Mouse (Mus musculus): ENCODE results near the gene March11. TPM values are rescaled to one million over a fixed set of nuclear protein-coding genes. Genes with fewer than 3 reads are reported as not detected.

The March11 gene
- total RNA-seq, 2 experiments from 2014 or later, result 0.11 TPM; not detected in 1

DNA sequence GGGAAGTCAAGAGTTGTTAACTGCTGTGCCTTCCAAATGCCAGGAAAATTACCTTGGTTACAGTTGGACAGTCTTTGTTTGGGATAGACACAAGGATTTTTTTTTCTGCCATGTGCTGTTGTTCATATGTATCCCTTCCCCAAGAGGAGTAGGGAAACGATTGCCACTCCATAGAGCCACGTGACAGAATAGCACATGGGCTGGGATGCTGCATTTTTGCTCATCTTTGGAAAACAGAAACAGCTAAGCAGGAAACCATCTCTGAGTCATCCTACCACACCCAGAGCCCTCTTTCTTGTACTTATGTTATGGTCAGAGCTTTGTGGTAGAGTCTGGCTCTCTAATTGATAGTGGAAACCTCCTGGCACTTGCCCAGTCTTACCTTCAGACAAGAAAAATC, 65.4 kb downstream of the March11 start:
- DNase-seq, result no peak

DNA sequence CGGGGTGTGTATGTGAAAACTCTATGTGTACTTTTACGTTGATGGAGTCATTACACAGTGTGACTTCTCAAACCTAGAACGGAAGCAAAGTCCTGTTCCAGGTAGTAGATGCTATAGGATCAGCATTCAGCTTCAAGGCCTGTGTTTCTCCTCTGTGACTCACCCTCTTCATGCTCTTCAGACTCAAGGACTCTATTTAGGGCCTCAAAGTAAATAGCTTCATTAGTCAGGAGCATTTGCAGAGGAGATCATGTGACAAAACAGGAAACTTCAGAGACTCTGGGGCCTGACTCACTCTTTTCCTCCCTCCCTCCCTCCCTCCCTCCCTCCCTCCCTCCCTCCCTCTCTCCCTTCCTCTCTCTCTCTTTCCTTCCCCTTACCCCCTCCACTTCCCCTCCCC, 66.1 kb downstream of the March11 start:
- no peak for DNase-seq

DNA sequence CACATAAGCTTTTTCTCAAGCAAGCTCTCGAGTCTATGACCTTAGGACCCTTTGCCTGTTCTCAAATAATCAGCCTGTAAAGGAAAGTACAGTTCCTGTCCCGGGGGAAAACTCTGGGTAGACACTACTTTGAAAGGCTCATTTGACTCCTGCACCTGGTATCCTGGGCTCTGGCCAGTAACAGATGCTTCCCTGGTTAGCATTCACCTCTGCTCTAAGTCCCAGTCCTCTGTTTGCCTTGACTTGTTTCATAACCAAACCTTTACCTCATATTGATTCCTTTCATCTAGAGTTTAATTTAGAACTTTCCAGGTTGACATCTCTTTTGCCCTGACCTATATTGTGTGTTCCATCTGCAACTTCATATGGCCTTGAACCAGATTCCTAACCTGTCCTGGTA, 68.5 kb downstream of the March11 start:
- no peak for DNase-seq

DNA sequence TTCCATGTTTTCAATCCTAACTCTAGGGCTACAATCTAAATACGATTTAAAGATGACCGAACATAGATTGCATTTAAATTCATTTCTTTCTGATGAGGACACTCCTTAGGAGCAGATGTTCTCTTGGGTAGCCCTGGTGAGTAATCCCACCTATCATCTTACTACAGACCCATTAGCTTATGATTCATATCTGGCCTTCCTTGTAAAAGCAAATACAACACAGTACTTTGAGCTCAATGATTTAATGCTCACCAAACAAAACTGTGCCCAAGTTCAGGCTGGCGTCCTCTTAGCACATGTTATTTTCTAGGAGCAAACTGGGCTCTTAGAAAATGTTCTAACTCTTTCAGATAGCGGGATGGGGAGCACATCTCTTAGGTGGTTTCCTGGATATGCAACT, 70.0 kb downstream of the March11 start:
- DNase-seq, result no peak

DNA sequence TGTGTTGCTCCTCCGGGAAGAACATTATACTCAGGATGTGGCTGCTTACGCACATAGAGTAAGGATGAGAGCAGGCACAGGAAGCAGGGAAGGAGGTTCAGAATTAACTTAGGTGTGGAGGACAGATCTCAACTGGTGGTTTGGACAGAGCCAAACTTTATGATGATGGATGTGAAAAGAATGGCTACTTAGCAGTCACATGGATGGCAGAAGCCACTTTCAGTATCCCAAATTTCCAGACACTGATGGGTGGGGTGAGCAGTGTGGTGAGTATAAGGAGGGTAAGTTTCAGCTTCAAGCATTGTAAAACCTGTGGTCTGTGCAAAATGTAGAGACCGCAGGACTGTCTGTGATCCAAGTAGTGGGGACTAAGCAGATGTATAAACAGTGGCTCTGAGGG, 71.0 kb downstream of the March11 start:
- DNase-seq, result no peak

DNA sequence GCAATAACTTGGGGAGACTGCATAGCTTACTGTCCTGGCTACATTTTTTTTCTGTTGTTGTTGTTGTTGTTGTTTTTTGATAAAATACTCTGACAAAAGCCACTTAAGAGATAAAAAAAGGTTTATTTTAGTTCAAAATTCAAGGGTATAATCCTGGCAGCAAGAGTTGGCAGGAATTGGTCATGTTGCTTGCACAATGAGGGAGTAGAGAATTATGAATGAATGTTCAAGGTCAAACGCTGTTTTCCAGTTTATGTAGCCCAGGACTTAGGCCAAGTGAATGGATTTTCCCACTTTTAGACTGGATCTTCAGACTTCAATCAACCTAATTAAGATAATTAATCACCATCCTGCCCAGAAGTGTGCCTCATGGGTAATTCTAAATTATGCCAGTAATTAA, 72.0 kb downstream of the March11 start:
- no peak for DNase-seq

DNA sequence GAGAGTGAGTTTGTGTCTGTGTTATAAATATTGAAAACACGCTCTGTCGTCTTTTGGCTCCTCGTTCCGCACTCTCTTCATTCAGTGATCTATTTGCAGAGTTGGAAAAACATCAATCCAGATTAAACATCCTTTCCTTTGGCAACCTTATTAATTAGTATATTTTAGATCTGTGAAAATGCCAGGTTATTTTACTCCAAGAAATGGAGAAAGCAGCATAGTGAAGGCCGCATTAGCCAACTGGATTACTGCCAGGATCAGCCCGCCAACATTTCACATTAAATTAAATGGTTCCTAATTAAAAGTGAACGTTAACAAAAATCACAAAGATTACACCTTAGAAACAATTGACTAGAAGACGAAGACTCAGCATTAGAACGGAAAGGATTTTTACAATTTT, 81.2 kb downstream of the March11 start:
- no peak for DNase-seq

DNA sequence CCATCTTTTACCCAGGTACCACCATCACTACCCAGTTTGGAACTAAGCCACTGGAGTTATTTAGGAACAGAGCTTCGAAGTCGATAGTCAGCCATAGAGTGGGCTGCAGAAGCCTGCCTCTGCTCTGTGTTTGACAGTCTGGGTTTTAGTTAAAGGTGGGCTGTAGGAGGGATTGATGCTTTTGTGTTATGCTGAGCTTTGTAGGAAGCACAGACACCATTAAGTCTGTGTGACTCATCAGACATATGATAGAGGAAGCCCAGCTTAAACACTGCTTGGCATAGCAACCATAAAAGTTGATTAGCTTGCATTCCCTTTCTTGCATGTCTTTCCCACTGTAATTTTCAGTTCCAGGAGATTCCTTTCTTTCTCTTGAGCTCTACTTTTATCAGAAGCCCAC, 87.7 kb downstream of the March11 start:
- no peak for DNase-seq

DNA sequence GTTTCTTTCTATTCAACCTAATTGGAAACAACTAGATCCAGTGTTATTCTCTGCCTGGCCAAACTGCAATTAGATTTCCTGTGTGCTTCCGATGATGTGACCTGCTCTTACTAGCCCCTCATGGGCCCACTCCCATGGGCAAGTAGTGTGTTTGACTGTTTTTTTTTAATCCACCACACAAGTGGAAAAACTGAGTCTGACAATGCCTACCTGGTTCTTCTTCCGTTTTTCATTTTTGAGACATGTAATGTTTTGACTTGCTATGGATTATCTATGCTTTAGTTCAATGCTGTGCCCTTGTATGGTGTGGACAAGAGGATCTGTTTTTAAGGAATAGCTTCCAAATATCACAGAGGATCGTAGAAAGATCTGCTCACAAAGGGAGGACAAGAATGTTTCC, 116.4 kb downstream of the March11 start:
- no peak for DNase-seq

DNA sequence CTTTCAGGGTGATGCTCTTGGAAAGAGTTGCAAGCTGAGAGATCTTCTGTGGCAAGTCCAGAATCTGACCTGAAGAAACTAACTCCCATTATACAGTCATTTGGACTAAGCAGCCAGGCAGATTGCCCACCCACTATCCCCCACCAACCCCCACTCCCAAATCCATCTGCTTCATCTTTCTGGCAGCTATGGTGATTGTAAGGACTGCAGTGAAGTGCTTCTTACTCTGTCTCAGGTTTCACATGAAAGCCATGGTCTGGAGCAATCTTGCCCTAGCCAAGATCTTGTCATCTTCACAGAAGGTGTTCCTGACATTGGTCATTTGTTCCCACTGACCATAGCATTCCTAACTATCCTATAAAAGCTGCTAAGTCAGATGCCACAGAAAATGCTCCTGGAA, 117.4 kb downstream of the March11 start:
- no peak for DNase-seq

DNA sequence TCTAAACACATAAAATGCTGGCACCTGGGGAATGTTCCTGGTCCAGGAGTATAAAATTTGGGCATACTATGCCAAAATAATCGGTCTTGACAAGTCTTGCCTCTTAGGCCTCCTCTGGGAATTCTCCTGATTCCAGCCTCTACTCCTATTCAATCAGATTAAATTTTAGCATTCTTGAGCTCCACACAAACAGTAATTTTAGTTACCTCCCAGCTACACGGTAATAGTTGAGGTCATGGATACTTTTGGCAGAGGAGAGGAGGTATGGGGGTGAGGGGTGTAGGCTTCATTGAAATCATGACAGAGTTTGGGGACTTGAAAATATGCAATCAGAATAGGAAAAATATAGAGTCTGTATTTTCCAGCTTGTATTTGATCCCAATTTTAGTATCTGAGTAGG, 121.7 kb downstream of the March11 start:
- no peak for DNase-seq

DNA sequence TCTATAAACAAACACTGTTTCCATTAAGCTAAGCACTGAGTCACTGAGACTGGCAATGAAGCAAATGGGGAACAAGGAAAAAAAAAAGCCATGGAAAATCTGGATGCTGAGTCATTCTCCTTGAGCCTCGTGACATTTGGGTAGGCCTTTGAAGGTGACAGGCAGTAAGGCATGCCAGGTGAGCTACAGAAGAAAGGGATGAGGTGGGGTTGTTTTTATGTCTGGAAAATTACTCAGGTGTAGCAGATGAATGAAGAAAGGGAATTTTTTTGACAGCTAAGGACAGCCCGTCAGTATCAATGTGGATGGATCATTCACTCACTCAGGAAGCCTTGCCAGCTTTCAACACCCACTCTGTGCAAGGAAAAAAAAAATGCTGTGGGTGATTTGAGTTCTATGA, 123.8 kb downstream of the March11 start:
- no peak for DNase-seq

DNA sequence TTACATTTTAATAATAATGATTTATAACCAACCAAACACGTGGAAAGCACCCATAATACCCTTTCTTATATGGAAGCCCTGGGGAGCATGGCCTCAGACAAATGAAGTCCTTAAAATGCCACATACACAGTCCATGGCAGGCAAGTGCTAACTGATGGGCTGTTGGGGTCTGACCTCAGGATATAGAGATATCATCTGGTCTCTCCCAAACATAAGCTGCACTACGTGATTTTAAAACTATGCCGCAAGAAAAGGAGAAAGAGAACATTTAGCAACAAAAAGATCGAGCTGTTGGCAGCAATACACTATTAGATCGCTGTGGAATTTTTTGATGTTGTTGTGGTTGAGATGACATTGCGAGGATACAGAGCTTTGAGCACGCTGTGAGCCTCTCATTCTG, 126.9 kb downstream of the March11 start:
- no peak for DNase-seq

DNA sequence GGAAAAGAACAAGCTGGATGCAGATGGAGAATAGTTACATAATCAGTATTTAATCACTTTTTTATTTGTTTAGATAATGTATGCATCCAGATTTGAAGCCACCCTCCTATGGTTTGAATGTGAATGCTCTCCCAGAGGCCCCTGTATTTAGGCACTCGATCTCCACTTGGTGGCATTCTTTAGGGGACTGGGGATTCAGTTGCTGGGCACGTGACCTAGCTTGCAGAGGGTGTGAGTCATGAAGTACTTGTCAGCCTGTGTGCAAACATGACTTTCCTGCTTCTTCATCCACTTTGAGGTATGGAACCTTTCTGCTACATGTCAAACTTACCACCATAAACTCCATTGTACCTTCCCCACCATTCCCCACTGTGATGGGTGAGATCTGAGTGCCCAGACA, 128.3 kb downstream of the March11 start:
- DNase-seq, result no peak

Data from gastrocnemius, postnatal 10 days (tissue).